Mouse (Mus musculus) cortical plate, adult 2 months (tissue): ENCODE results near the gene Hist1h2bb.

Experiments used
- CTCF ChIP-seq: fragments of 200-500 bp; IDR thresholded peaks from 2 replicates; pipeline ENCODE4 v1.5.1; 2011; ENCODE audit warnings: mild to moderate bottlenecking, control low read depth, low read length; ENCODE audit not compliant: insufficient read depth; ENCODE audit errors: extremely low read depth
- POLR2A ChIP-seq: fragments of 200-500 bp; IDR thresholded peaks from 2 replicates; pipeline ENCODE4 v1.6.1; 2011; ENCODE audit warnings: mild to moderate bottlenecking, low read length, control low read depth; ENCODE audit not compliant: insufficient read depth; ENCODE audit errors: extremely low read depth

GRCm38 (mm10) chr13:23716261-23717042, 30.1 kb upstream of the Hist1h2bb start:
- TF ChIP-seq CTCF (no peak), POLR2A (no peak)
